Mouse (Mus musculus) cerebellum, adult 11-12 months (tissue): ENCODE results near the gene 1700123O20Rik.
A peak's percentile ranks its signal among the peaks of the same experiment; 100 is the strongest.

ENCODE experiments used
- DNase-seq: peaks from one replicate; pipeline ENCODE4 v3.0.0; 2022

Gene 1700123O20Rik

GRCm38 (mm10) chr14:54686063-54686521 lies at the start of gene 1700123O20Rik:
Gene 1700123O20Rik (plus strand): TSS chr14:54686216.
- no peak for DNase-seq

- DNase-seq, result no peak
Observed at GRCm38 (mm10) chr14:54636954-54637353, 49.1 kb upstream of the 1700123O20Rik start.

- DNase-seq, result no peak
Observed at GRCm38 (mm10) chr14:54638210-54638609, 47.8 kb upstream of the 1700123O20Rik start.

GRCm38 (mm10) chr14:54640121-54640520 lies 45.9 kb upstream of the 1700123O20Rik start:
- no peak for DNase-seq

- DNase-seq, result no peak
Observed at GRCm38 (mm10) chr14:54640946-54641304, 45.1 kb upstream of the 1700123O20Rik start, which contains the start of gene Gm17606. Gene Gm17606 (plus strand): TSS chr14:54640952.

- peak; percentile 81 for DNase-seq
Observed at GRCm38 (mm10) chr14:54641305-54641969, 44.6 kb upstream of the 1700123O20Rik start, which contains the start of gene Cdh24. Gene Cdh24 (minus strand): TSS chr14:54641364.

GRCm38 (mm10) chr14:54642224-54642944 lies 43.6 kb upstream of the 1700123O20Rik start:
- DNase-seq, result no peak

GRCm38 (mm10) chr14:54643011-54643410 lies 43.0 kb upstream of the 1700123O20Rik start:
- DNase-seq, result no peak

GRCm38 (mm10) chr14:54644294-54644693 lies 41.7 kb upstream of the 1700123O20Rik start:
- no peak for DNase-seq

- DNase-seq, result no peak
Observed at GRCm38 (mm10) chr14:54646455-54646854, 39.6 kb upstream of the 1700123O20Rik start.

GRCm38 (mm10) chr14:54646898-54647636 lies 38.9 kb upstream of the 1700123O20Rik start:
- DNase-seq, result no peak

GRCm38 (mm10) chr14:54647900-54648299 lies 38.1 kb upstream of the 1700123O20Rik start:
- DNase-seq, result no peak

- peak; percentile 78 for DNase-seq
Observed at GRCm38 (mm10) chr14:54650621-54651454, 35.2 kb upstream of the 1700123O20Rik start.

GRCm38 (mm10) chr14:54651556-54651955 lies 34.5 kb upstream of the 1700123O20Rik start:
- no peak for DNase-seq

GRCm38 (mm10) chr14:54652787-54653186 lies 33.2 kb upstream of the 1700123O20Rik start:
- no peak for DNase-seq

GRCm38 (mm10) chr14:54653496-54653895 lies 32.5 kb upstream of the 1700123O20Rik start:
- peak; percentile 84 for DNase-seq

- no peak for DNase-seq
Observed at GRCm38 (mm10) chr14:54660009-54660408, 26.0 kb upstream of the 1700123O20Rik start.

- DNase-seq, result peak; percentile 29
Observed at GRCm38 (mm10) chr14:54664477-54665222, 21.4 kb upstream of the 1700123O20Rik start.

- no peak for DNase-seq
Observed at GRCm38 (mm10) chr14:54669381-54669780, 16.6 kb upstream of the 1700123O20Rik start.

- no peak for DNase-seq
Observed at GRCm38 (mm10) chr14:54674317-54674716, 11.7 kb upstream of the 1700123O20Rik start.

- no peak for DNase-seq
Observed at GRCm38 (mm10) chr14:54676290-54676689, 9.7 kb upstream of the 1700123O20Rik start.
